Mouse (Mus musculus): ENCODE data around the gene Exog. TPM values are rescaled to one million over a fixed set of nuclear protein-coding genes. Genes with fewer than 3 reads are reported as not detected.

The Exog gene
- total RNA-seq, 2 experiments from 2014 or later = 4.2 to 4.5 TPM

GRCm38 (mm10) chr9:119460410-119460809 lies 15.7 kb downstream of the Exog start:
- DNase-seq = peak; percentile 78

DNA sequence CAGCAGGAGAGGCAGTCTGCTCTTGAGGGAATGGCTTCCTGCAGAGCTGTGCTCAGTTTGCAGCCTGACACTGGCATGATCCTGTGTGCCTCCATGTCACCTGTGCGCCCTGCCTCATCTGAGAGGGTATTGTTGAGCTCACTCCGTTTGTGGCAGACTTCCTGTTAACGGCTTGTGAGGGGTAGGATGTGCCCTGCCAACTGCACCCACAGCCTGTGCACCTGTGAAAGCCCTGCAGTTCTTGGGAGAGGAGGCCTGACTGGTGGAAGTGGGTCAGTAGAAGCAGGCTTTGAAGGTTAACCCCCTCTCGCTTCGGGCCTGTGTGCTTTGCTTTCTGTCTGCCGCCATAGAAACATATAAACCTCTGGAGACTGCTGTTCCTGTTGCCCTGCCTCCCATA lies 20.3 kb downstream of the Exog start:
- no peak for DNase-seq

DNA sequence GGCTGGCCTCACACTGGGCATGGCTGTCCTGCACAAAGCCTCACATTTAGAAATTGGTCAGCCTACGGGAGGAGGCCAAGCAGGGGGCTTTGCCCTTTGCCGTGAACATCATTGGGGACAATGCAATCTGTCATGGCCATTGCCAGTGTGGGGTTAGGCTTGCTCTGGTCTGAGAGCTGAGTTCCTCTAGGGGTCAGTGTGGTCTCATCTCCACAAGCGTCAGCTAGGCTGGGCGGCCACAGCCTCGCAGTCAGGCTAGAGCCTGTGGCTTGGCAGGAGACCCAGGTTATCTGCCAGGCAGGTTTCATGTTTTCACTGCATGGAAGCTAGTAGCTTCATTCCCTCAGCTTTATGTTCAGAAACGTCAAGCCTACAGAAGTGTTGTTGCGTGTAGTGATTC lies 20.9 kb downstream of the Exog start:
- peak; percentile 82 for DNase-seq

DNA sequence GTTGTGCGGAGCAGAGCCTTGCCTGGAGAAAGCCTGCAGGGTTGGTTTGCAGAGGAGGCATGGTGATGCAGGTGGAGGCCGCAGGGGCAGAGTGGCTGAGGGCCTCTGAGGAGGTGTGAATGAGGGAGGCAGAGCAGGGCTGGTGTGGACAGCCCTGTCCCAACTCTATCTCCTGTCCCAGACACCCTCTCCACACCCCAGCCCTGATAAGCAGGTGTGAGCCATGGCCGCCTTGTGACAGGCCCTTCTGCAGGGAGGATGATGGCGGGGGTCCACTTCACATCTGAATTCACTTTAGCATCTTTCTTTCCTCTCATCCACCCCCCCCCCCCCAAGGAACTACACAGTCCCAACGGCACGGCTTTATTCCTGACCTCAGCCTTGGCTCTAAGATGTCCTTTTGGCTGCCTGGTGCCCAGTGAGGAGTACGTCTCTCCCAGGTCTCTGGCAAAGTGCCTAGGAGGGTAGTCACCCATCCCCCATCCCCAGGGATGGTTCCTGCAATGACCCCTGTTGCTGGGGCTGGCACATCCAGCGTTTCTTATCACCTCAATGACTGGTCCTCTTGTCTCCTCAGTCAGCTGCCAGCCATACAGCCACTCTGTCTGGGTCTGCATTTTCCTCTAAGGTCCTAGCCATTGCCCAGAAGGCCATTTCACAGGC lies 25.1 kb downstream of the Exog start:
- DNase-seq = peak; percentile 91

DNA sequence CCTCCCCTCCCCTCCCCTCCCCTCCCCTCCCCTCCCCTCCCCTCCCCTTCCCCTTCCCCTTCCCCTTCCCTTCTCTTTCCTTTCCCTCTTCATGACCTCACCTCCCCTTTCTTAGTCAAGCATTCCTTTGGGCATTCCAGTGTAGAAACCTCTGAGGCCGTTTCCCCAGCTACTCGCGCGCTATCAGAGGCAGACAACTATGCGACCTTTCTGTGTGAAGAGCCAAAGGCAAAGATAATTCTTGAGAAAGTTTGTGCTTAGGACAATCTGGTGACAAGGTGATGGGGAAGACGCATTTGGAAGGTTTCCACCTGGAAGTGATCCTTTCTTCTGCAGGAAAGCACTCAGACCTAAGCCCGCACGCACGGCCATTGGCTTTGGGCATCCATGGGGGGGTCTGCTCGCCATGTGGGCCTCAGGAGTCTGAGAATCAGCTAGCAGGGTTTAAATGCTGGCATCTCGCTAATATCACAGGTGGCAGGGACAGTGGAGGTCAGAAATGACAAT lies 27.7 kb downstream of the Exog start:
- DNase-seq = peak; percentile 49

GRCm38 (mm10) chr9:119473011-119473410 lies 28.3 kb downstream of the Exog start:
- no peak for DNase-seq

DNA sequence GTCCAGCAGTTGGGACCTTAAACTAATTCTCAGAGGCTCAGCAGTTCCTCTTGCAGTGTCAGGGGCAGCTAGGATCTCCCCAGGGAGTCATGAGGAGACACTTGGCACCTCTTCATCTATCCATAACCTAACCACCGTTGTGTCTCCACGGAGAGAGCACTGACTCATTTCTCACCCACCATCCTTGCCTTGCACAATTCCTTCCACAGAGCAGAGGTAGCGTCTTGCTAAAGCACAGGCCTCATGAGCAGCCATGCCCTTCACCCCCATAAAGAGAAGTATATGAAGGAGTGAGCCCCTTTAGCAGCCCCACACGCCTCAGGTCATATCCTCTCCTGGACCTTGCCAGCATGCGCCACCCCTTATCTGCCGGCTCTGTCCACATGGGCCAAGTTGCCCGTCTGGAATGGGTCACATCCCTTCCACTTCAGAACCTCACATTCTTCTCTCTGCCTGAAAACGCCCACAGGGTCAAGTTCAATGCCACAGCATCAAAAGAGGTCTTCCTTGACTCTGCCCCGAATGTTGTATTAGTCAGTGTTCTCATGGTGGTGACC lies 28.9 kb downstream of the Exog start:
- no peak for DNase-seq

DNA sequence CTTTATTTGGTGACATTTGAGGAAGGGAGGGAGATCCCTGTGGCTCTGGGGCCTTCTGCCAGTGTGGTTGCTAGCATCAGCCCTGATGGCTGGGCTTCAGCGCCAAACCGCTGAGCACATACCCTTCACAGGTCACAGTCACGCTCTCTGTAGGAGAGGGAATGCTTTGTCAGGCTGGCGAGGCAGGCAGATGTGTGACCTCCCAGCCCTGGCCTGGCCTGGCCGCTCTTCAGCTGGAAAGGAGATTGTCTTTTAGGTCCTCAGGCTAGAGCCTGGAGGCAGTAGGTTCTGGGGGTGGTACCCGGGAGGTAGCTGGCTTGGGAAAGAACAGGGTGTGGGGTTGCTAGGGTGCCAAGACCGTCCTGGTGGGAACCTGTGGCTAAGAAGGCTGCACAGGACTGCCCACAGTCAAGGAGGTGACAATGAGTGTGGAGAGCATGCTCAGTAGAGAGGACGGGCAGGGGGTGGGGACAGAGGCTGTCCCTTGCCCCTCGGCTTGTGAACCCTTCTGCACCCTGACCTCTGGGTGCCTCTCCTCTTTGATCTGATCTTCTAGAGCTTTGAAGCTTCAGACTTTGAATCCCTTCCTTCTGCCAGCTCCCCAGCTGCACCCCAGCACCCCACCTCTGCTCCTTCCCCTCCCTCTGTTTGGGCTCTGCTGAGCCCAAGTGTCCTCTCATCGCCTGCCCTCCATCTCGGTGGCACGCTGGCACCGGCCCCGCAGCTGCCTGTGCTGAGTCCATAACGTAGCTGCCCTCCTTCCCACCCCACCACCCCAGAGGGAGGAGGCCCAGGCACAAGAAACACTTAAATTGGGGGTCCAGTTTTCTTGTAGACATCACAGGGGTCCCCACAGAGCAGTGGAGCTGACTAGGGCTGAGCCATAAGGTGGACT lies 30.2 kb downstream of the Exog start:
- DNase-seq = peak; percentile 67

DNA sequence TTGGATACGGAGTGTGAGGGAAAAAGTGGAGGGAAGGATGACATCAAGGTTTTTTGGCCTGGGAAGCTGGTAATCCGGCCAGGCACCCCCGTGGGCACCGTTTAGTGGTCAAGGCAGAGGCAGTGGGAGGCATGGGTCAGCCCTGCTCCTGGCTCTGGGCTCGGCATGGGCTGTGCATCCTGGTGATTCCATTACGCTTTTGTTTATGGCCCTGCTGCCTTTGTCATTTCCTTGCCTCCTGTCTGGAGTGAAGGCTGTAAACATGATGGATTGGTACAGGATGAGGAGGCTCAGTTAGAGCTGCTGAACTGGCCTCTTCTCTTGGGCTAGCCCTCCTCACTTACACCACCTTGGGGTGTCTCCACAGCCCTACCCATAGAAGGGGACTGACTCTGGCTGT lies 33.0 kb downstream of the Exog start:
- DNase-seq = no peak

DNA sequence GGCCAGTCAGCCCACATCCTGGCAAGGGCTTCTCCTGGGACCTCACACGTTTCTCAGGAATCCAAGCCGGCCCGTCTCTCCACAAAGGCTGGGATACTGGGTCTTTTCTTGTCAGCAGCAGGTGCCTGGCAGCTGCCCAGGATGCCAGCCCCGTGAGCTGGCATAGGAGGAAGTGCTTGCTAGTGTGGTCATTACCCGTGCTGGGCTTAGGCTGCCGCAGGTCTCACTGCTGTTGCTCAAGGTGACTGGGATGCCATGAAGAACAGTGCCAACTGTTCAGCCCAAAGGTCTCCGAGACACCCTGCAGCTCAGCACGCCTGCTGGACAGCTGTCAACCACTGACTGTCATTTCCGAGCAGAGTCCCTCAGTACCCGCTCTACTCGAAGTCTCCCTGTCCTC lies 33.6 kb downstream of the Exog start:
- DNase-seq = peak; percentile 60

DNA sequence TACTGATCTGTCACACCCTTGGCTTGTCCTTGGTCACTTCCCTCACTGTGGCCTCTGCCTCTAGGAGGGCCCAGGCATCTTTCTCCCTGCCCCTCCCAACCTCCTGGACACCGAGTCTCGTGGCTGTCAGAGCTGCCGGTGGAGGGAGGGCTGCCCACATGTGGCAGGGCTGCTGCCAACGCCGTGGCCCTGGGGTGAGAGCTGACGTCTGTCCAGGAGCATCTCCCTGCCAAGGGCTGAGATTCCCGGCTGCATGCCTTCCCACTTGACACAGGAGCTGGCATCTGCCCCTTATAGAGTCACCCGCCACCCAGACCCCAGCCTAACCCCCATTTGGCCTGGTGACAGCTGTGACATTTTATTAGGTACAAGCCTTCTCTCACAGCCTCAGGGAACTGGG lies 34.6 kb downstream of the Exog start:
- peak; percentile 88 for DNase-seq

- DNase-seq = no peak
Observed at GRCm38 (mm10) chr9:119481612-119482011, 36.9 kb downstream of the Exog start.

GRCm38 (mm10) chr9:119483554-119484353 lies 39.0 kb downstream of the Exog start:
- peak; percentile 59 for DNase-seq

GRCm38 (mm10) chr9:119484420-119484819 lies 39.7 kb downstream of the Exog start:
- DNase-seq = no peak

DNA sequence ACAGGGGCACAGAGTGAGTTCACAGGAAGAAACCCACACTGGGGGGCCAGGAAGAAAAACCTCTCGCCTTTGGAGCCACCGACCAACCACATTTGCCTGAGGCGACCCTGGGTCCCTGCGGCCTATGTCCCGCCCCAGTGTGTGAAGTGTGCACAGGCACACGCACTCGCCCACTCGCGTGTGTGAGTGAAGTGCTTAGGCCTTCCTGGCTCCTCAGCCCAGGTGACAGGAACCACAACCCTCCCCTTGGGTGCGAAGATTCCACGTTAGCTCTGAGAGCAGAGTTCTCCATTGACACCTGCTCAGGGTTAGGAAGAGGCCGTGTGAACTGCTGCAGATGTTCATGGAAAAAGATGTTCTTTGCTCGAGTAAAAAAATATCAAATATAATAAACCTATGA lies 40.1 kb downstream of the Exog start:
- DNase-seq = no peak

- DNase-seq = peak; percentile 44
Observed at GRCm38 (mm10) chr9:119496354-119496753, 51.6 kb downstream of the Exog start.

- DNase-seq = no peak
Observed at GRCm38 (mm10) chr9:119496960-119497359, 52.2 kb downstream of the Exog start.

DNA sequence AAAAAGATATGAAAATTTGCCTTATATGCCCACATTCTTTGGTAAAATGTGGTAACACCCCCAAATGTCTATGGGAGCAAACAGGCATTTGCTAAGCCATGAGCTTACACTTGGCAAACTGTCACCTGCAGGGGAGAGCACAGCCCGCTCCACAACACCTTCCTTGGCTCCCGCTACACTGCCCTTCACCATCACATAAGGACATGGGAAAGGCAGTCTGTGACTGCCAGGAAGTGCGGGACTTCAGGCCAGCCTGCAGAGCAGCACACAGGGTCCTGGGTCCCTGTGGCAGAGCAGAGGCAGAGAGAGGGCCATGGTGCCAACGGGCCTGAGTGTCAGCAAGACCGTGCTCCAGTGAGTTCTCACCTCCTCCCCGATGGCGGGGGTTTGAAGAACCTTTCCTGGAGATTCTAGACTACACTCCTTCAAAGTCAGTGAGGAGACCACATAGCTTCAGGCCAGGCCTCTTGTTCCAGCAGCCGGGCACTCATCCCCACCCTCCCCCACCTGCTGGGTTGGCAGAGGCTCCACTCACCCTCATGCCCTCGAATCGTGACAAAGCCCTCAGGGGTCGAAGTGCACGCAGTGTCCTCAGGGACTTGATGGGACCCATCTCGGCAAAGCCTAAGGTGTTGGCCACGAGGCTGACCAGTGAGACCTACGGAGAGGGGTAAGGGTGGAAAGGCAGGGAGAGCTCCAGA lies 53.0 kb downstream of the Exog start:
- DNase-seq = peak; percentile 50

- DNase-seq = no peak
Observed at GRCm38 (mm10) chr9:119498247-119498607, 53.5 kb downstream of the Exog start.

- no peak for DNase-seq
Observed at GRCm38 (mm10) chr9:119498885-119499284, 54.1 kb downstream of the Exog start.

- no peak for DNase-seq
Observed at GRCm38 (mm10) chr9:119503613-119504012, 58.9 kb downstream of the Exog start.
